Mouse (Mus musculus) naive thymus-derived CD4-positive, alpha-beta T cell, adult 5 months (primary cell): ENCODE data around the gene Olfr1211. TPM values are rescaled to one million over a fixed set of nuclear protein-coding genes. Genes with fewer than 3 reads are reported as not detected.

Experiments
- polyA plus RNA-seq: library from polyadenylated mRNA; unstranded; fragments of 100-300 nt; shearing (Covaris generic); gene quantifications from one replicate; pipeline ENCODE4 v1.2.1, GENCODE M21; 2017

Olfr1211 gene
- polyA plus RNA-seq = not detected

GRCm38 (mm10) chr2:88938011-88938410, at the start of gene Olfr1211:
TSS of gene Olfr1211 (minus strand) at chr2:88938111.

GRCm38 (mm10) chr2:88980181-88980580, 42.3 kb upstream of the Olfr1211 start, which contains the start of gene Gm13762:
TSS of gene Gm13762 (minus strand) at chr2:88980281.

GRCm38 (mm10) chr2:88953669-88954068, 15.8 kb upstream of the Olfr1211 start, which contains the start of gene Olfr1212:
TSS of gene Olfr1212 (plus strand) at chr2:88953969.

GRCm38 (mm10) chr2:88915057-88915456, 22.9 kb downstream of the Olfr1211 start, which contains the start of gene Olfr1209:
TSS of gene Olfr1209 (minus strand) at chr2:88915157.

GRCm38 (mm10) chr2:88902211-88902610, 35.7 kb downstream of the Olfr1211 start, which contains the start of gene Olfr1208:
TSS of gene Olfr1208 (minus strand) at chr2:88902311.

Other genes with a start within 250 kb of the Olfr1211 start
- 0.40 TPM for gene Olfr1195, start 248.9 kb downstream of the Olfr1211 start, polyA plus RNA-seq
- gene Olfr1196, start 233.5 kb downstream of the Olfr1211 start, polyA plus RNA-seq = not detected
- gene Olfr1197, start 205.7 kb downstream of the Olfr1211 start, polyA plus RNA-seq = not detected
- gene Olfr1198, start 186.7 kb downstream of the Olfr1211 start, polyA plus RNA-seq = not detected
- gene Olfr1199, start 177.6 kb downstream of the Olfr1211 start, polyA plus RNA-seq = not detected
- not detected for gene Olfr1200, start 167.6 kb downstream of the Olfr1211 start, polyA plus RNA-seq
- gene Olfr1201, start 145.1 kb downstream of the Olfr1211 start, polyA plus RNA-seq = not detected
- gene Olfr1202, start 123.6 kb downstream of the Olfr1211 start, polyA plus RNA-seq = not detected
- gene Olfr1205, start 108.4 kb downstream of the Olfr1211 start, polyA plus RNA-seq = 0.05 TPM
- gene Olfr1204, start 88.8 kb downstream of the Olfr1211 start, polyA plus RNA-seq = not detected
- not detected for gene Olfr1206, start 74.9 kb downstream of the Olfr1211 start, polyA plus RNA-seq
- gene Olfr1208, start 35.8 kb downstream of the Olfr1211 start, polyA plus RNA-seq = 0.12 TPM
- gene Olfr1209, start 23.0 kb downstream of the Olfr1211 start, polyA plus RNA-seq = not detected
- not detected for gene Olfr1212, start 15.9 kb upstream of the Olfr1211 start, polyA plus RNA-seq
- not detected for gene Gm13762, start 42.2 kb upstream of the Olfr1211 start, polyA plus RNA-seq
- gene Olfr1214, start 54.5 kb upstream of the Olfr1211 start, polyA plus RNA-seq = not detected
- 0.17 TPM for gene Olfr1215, start 68.9 kb upstream of the Olfr1211 start, polyA plus RNA-seq
- gene Olfr1216, start 80.2 kb upstream of the Olfr1211 start, polyA plus RNA-seq = not detected
- gene Olfr1217, start 94.0 kb upstream of the Olfr1211 start, polyA plus RNA-seq = 0.21 TPM
- not detected for gene Olfr1218, start 123.1 kb upstream of the Olfr1211 start, polyA plus RNA-seq
- gene Olfr1219, start 145.4 kb upstream of the Olfr1211 start, polyA plus RNA-seq = not detected
- 0.30 TPM for gene Olfr1220, start 168.7 kb upstream of the Olfr1211 start, polyA plus RNA-seq
- not detected for gene Olfr1221, start 179.2 kb upstream of the Olfr1211 start, polyA plus RNA-seq
- gene Olfr1222, start 194.9 kb upstream of the Olfr1211 start, polyA plus RNA-seq = not detected
- gene Olfr1223, start 213.4 kb upstream of the Olfr1211 start, polyA plus RNA-seq = not detected
- gene Olfr1224-ps1, start 226.0 kb upstream of the Olfr1211 start, polyA plus RNA-seq = not detected
- not detected for gene Olfr1225, start 236.6 kb upstream of the Olfr1211 start, polyA plus RNA-seq